Mouse (Mus musculus): ENCODE measurements at regions not wholly inside any gene's neighbourhood (a gene's known extent, or its start where the extent isn't known, plus 50 kb on each side); places are given as distances from the start of the nearest gene placed in this dataset.

DNA sequence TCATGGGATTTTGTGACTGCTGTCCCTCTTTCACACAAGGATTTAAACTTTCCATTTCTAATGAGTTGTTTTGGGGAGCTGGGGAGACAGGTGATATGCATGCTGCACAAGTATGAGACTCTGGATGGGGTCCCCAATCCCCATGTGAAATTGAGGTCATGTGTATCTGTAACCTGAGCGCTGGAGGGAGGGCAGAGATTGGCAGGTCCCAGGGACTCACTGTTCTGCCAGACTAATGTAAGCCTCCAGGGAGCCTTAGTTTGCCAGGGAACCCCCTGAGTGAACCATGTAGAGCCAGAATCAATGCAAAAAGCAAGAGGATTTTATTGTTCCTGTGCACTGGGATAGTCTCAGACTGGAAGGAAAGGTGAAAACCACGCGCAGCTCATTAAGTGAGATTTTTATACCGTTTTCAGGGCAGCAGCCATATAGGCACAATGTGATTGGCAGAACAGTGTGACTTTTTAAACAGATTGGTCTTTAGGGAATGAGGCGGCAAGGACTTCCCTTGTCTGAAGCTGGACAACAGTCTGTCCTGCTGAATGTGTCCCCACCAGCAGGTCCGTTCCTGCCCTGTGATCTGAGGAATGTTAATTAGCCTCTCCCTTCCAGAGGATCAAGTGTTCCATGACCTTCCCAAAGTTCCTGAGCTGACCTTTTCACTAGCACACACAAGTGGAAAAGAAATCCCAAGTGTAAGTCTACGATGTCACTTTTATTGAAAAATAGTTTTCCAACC lies 59.9 kb upstream of the Oxgr1 start:
- DNase-seq (ENCODE audit: extremely low spot score, low read depth, low spot score): no peak

- DNase-seq (ENCODE audit: extremely low spot score, low read depth, low spot score): no peak
These were observed 60.5 kb upstream of the Oxgr1 start for GRCm38 (mm10) chr14:120102749-120103142.

DNA sequence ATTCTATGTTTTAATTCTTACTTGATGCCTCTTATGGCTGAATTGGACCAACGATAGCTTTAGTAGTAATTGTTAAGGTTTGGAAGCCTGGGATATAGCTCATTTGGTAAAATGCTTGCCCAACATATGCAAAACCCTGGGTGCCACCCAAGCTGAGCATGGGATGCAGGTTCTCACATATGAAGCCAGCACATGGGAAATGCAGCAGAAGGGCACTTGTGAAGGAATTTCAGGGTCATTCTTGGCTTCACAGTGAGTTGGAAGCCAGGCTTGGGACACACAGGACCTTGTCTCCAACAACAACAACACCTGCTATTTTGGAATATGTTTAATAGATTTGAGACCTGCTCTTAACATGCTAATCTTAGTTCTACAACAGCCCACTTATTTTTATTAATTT lies 67.6 kb upstream of the Oxgr1 start:
- DNase-seq (ENCODE audit: extremely low spot score, low read depth, low spot score): no peak

GRCm38 (mm10) chr14:120113316-120113715 lies 71.1 kb upstream of the Oxgr1 start:
- DNase-seq (ENCODE audit: extremely low spot score, low read depth, low spot score): no peak

DNA sequence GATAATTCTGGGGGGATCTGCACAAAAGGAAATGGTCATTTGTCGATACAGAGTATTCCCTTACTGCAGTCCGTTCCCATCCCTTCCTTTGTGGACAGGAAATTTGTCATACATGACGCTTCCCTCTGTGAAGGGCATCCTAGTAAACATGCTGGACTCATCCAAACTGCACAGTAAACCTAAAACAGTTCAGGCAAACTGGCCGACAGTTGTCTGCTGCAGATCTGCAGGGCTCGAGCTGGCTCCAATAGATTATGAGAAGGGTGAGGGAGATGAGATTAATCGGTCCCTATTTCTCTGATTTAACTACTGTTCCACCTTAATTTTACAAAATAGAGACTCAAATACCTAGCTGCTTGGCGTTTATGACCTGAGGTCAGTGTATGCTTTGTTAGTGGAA lies 76.3 kb upstream of the Oxgr1 start:
- DNase-seq (ENCODE audit: extremely low spot score, low read depth, low spot score): no peak

- no peak for DNase-seq (ENCODE audit: extremely low spot score, low read depth, low spot score)
These were observed 76.9 kb upstream of the Oxgr1 start for GRCm38 (mm10) chr14:120119094-120119501.

DNA sequence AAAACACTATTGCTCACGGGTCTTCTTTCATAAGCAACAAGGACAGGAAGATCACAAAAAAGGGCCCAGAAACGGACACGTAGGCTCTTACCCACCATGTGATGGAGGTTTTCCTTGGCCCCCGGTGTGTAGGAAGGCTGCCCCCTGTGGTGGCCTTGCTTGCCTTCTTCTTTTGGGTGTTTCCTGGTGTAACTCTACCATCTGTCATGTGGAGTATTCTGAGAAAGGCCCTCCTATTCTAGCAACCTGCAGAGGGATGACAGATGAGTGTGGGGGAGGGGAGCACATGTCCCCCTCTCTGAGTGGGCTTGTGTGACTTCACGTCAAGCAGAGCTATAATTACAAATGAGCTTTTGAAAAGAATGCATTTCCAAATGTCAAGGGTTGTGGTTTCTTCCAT lies 77.3 kb upstream of the Oxgr1 start:
- DNase-seq (ENCODE audit: extremely low spot score, low read depth, low spot score): no peak

GRCm38 (mm10) chr14:120120261-120120660 lies 78.0 kb upstream of the Oxgr1 start:
- no peak for DNase-seq (ENCODE audit: extremely low spot score, low read depth, low spot score)

DNA sequence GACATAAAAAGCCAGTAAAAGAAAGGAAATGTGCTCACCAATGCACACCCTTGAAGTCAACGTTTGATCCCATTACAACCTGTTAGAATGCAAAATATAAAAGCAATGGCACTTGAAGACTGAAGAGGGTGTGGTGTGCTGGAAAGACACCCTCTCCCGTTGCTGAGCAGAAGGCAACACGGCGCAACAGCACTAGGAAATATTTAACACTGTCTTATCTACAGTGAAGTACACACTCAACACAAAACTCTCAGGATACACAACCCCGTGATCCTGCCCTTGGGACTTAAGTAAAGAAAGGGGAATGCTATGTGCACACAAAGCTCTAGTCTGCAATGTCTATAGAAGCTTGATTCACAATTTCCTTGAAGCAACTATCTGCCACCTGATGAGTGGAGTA lies 83.1 kb upstream of the Oxgr1 start:
- no peak for DNase-seq (ENCODE audit: extremely low spot score, low read depth, low spot score)

DNA sequence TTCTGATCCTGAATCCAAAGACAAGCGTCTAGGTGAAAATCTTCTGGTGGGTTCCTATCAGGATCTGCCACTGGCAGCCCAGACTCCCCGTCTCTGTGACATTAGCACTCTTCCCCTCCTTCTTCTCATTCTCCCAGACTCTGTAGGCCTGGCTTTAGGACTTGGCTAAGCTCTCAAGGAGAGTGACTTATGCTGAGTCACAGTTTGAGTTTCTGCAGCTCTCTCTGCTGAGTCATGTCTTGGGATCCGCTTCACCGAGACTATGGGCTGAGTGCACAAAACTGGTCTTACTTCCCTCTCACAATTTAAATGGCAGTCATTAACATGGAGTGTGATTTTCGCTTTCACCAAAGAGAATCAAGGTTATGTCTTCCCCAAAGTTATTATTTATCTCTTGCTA lies 85.2 kb upstream of the Oxgr1 start:
- no peak for DNase-seq (ENCODE audit: extremely low spot score, low read depth, low spot score)

DNA sequence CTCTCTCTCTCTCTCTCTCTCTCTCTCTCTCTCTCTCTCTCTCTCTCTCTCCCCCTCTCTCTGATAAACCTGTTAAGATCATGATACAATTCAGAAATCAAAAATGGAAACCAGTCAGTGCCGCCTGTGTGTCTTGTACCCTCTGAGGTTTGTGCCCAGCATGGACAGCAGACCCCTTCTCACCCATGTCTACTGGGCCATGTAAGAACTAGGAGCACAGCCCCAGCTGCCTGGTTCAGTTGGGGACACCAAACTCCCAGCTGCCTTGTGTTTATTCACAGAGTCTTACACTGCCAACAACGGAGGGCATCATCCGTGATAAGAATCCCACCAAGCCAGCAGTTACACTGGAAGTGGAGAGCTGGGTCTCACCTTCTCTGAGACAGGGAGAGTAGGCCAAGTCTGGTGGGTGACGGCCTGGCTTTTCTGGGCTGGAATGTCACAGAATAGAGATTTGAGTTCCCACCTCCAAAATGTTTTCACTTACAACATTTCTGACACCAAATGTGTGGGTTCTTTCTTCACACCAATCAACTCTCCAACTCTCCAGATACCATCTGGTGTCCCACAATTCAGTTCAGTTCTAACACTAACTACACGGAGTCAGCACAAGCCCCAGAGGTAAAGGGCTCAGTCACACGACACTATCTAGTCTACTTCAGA lies 92.2 kb upstream of the Oxgr1 start:
- no peak for DNase-seq (ENCODE audit: extremely low spot score, low read depth, low spot score)

DNA sequence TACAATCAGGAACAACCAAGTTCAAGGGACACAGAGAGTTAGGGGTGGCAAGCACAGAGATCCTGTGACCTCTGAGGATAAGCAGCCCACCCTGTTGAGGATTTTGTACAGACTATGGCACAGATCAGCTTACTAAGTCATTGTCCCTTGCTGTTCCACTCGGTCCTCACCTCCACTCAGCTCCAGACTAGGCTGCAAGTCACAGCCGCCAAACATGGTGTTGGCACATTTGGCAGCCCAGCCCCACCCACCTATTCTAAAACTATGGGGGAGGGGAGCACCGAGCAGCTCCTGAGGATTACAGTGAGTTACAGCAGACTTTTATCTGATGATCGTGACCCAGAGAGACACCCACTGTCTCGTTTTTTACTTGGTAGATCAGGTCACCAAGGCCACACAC lies 93.0 kb upstream of the Oxgr1 start:
- no peak for DNase-seq (ENCODE audit: extremely low spot score, low read depth, low spot score)

DNA sequence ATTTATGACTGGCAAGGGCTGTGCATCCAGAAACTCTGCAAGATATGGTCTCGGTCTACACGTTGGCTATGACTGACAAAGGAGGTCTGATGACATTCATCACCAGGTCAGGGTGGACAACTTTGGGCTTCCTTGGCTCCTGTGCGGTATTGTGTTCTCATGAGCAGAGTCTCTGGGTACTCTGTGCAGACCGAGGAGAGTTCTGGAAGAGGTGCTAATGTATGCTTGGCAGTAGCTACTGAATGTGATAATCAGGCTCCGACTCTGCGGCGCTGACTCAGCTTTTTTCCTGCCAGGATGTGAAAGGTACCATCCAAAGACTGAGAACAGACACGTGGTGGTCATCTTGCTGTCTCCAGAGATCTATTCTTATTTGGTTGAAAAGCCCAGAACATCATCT lies 94.5 kb upstream of the Oxgr1 start:
- DNase-seq (ENCODE audit: extremely low spot score, low read depth, low spot score): no peak

DNA sequence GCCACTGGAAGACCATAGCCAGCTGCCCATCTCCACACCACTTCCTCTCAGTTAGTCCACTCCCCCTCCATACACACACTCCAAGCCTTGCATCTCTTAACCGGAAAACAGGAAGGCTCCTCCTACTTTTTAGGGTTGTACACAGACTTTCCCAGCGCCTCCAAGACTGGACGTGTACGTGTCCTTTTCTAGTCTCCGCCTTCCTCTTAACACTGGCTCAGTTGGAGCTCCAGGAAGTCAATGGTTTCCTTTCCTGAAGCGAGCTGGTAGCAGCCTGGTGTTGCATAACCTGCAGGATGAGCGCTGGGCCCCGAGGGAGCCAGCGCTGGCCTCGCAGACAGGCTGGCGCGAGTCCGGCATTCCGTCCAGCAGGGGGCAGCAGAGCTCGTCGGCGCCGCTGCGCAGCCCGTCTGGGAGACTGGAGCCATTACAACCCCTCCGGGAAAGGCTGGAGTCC lies 95.5 kb upstream of the Oxgr1 start:
- peak; percentile 57 for DNase-seq (ENCODE audit: extremely low spot score, low read depth, low spot score)

DNA sequence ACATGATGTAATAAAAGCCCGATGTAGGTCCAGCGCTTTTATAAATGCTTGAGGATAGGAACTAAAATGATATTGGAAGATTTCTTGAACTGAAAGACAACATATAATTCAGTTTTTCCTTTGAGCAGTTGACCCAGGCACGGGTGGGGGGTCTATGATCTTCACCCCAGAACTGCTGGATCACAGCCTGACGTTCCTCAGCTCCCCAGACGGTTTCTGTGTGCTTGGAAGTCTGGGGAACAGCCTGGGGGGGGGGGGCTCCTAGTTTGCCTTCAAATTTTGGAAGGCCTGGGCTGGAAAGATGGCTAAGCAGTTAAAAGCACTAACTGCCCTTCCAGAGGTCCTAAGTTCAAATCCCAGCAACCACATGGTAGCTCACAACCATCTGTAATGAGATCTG lies 96.3 kb upstream of the Oxgr1 start:
- DNase-seq (ENCODE audit: extremely low spot score, low read depth, low spot score): no peak

DNA sequence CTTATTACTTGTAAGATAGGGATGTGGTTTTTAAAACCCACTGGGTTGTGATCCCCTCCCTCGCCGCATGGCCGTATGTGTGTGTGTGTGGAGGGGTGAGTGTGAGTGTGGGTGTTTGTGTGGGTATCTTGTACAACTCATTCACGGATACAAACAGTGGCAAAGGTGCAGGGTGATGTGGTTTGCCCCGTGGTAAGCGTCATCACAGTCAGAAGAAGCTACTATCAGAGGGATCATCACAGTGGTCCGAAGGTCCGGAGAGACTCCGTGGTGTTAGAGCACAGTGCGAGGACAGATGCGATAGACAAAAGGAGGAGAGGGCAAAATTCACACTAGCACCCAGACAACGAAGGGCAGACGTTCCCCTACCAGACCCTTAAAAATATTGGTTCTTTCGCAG lies 97.0 kb upstream of the Oxgr1 start:
- DNase-seq (ENCODE audit: extremely low spot score, low read depth, low spot score): no peak

GRCm38 (mm10) chr14:120139671-120140071 lies 97.4 kb upstream of the Oxgr1 start:
- no peak for DNase-seq (ENCODE audit: extremely low spot score, low read depth, low spot score)

- no peak for DNase-seq (ENCODE audit: extremely low spot score, low read depth, low spot score)
These were observed 98.0 kb upstream of the Oxgr1 start for GRCm38 (mm10) chr14:120140211-120140610.

GRCm38 (mm10) chr14:120140791-120141747 lies 98.8 kb upstream of the Oxgr1 start:
- no peak for DNase-seq (ENCODE audit: extremely low spot score, low read depth, low spot score)

GRCm38 (mm10) chr14:120142281-120142680 lies 100.0 kb upstream of the Oxgr1 start:
- DNase-seq (ENCODE audit: extremely low spot score, low read depth, low spot score): no peak

- DNase-seq (ENCODE audit: extremely low spot score, low read depth, low spot score): no peak
These were observed 102.2 kb upstream of the Oxgr1 start for GRCm38 (mm10) chr14:120144451-120144850.

GRCm38 (mm10) chr14:120146312-120146711 lies 104.1 kb upstream of the Oxgr1 start:
- DNase-seq (ENCODE audit: extremely low spot score, low read depth, low spot score): no peak

All from hindlimb bud, embryonic 11.5 days (tissue).